Mouse (Mus musculus): ENCODE results near the gene Rab26. TPM values are rescaled to one million over a fixed set of nuclear protein-coding genes. Genes with fewer than 3 reads are reported as not detected.
A peak's percentile ranks its signal among the peaks of the same experiment; 100 is the strongest.

Gene Rab26
- polyA plus RNA-seq, 1 experiment from 2014 or later: 3.0 TPM

DNA sequence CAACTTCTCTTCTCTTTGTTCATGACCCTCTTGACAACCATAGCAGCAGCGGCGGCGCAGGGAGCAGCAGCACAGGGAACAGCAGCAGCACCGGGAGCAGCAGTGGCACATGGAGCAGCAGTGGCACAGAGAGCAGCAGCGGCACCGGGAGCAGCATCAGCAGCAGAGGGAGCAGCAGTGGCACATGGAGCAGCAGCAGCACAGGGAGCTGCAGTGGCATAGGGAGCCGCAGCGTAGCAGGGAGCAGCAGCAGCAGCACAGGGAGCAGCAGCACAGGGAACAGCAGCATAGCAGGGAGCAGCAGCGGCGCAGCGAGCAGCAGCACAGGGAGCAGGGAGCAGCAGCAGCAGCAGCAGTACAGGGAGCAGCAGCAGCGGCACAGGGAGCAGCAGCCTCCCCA lies 10.6 kb upstream of the Rab26 start:
- ATAC-seq (ENCODE audit: insufficient number of reproducible peaks, low FRiP score, low TSS enrichment, low read depth): no peak
- H3K36me3 ChIP-seq: no peaks in the 10 kb centered on the region
- no peak overlapping the region for H3K4me3 ChIP-seq
- H3K4me2 ChIP-seq: no peak overlapping the region
- no peaks in the 10 kb centered on the region for H3K9me3 ChIP-seq
- peaks cover 4% of the 10 kb centered on the region; the same call in 1 of the 2 replicates for H3K27me3 ChIP-seq
- H3K9ac ChIP-seq: no peak overlapping the region
- H3K27ac ChIP-seq: no peak overlapping the region
- WGBS: 20% methylated on average over 12 of the region's 12 CpGs
- H3K4me1 ChIP-seq: peaks cover 16% of the 10 kb centered on the region; the same call in 1 of the 2 replicates

DNA sequence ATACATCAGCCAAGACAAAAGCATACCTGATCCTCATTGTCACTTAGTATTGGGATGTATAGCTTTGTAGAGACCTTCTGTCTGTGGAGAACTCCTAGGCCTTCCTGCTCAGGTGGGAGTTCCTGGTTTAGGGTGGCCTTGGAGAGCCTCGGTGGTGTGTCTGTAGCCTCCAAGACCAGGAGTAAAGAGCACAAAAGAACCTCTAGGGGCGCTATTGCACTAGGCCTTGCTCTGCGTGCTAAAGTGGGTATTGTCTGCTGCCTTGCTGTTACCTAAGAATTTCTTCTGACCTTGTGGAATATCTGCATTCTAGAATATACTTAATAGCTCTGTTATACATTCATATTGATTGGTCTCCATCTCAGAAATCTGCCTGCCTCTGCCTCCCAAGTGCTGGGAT lies 6.4 kb upstream of the Rab26 start:
- 9% methylated on average over 3 of the region's 3 CpGs for WGBS

DNA sequence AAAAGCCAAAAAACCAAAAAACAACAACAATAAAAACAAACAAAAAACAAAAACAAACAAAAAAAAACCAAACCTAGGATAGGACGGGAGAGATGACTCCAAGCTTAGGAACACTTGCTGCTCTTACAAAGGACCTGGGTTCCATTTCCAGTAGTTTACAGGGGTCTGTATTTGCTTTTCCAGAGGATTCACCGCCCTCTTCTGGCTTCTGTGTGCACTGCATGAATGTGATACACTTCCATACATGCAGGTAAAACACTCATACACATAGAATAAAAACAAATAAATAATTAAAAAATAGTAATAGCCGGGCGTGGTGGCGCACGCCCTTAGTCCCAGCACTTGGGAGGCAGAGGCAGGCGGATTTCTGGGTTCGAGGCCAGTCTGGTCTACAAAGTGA lies 4.9 kb upstream of the Rab26 start:
- H3K4me1 ChIP-seq: peaks cover 11% of the 10 kb centered on the region
- H3K27ac ChIP-seq: no peak overlapping the region
- H3K9ac ChIP-seq: no peak overlapping the region
- ATAC-seq (ENCODE audit: insufficient number of reproducible peaks, low FRiP score, low TSS enrichment, low read depth): no peak
- 67% methylated on average over 8 of the region's 8 CpGs for WGBS
- no peaks in the 10 kb centered on the region for H3K9me3 ChIP-seq
- no peak overlapping the region for H3K4me2 ChIP-seq
- no peak overlapping the region for H3K4me3 ChIP-seq
- H3K27me3 ChIP-seq: no peaks in the 10 kb centered on the region
- H3K36me3 ChIP-seq: no peaks in the 10 kb centered on the region

More for the DNA sequence above, 6.4 kb upstream of the Rab26 start:
- H3K4me2 ChIP-seq: no peak overlapping the region
- no peak overlapping the region for H3K27ac ChIP-seq
- peaks cover 4% of the 10 kb centered on the region; the same call in 1 of the 2 replicates for H3K27me3 ChIP-seq
- no peaks in the 10 kb centered on the region for H3K9me3 ChIP-seq
- peaks cover 16% of the 10 kb centered on the region for H3K4me1 ChIP-seq
- H3K9ac ChIP-seq: no peak overlapping the region
- no peak for ATAC-seq (ENCODE audit: insufficient number of reproducible peaks, low FRiP score, low TSS enrichment, low read depth)
- H3K4me3 ChIP-seq: no peak overlapping the region
- no peaks in the 10 kb centered on the region for H3K36me3 ChIP-seq

DNA sequence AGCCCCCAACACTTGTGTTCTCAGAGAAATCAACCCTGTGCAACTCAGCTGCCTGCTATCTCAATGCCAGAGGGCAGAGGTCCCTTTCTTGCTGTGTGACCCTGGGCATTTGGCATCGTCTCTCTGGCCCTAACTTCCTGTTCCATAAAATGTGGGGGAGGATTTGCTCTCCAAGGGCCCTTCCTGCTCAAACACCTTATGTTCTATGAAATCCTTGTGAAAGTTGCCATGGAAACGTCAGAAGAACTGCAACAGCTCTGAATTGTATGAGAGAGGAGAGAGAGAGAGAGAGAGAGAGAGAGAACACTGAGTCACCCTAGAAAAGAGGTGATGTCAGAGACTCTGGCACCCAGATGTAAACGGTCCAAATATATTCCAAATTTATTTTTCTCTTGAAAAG lies 3.5 kb upstream of the Rab26 start:
- 30% methylated on average over 3 of the region's 3 CpGs for WGBS
- Histone ChIP-seq H3K4me1 (peaks cover 24% of the 10 kb centered on the region), H3K9ac (no peak overlapping the region), H3K27me3 (no peaks in the 10 kb centered on the region), H3K36me3 (no peaks in the 10 kb centered on the region), H3K4me3 (no peak overlapping the region), H3K9me3 (no peaks in the 10 kb centered on the region), H3K4me2 (no peak overlapping the region), H3K27ac (peak overlapping the region; percentile 57; the same call in 1 of the 2 replicates)
- ATAC-seq (ENCODE audit: insufficient number of reproducible peaks, low FRiP score, low TSS enrichment, low read depth): no peak

DNA sequence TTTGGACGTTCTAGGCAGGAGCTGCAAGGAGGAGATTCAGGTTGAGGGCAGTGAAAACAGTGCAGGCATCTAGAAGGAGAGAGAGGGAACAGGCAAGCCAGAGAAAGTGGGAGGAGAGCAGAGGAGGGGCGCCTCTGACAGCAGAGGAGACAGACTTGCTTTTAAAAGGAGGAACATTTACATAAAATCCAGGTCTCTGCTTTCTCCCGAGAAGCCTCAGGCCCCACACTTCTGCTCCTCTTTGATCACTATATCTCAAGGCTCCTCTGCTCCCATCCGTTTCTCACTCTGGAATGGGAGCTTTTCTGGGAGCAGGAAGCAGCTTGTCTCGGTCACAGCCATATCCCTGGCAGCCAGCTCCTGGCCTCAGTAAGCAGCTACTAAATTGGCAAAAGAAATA lies 1.3 kb upstream of the Rab26 start:
- 30% methylated on average over 5 of the region's 5 CpGs for WGBS
- H3K27ac ChIP-seq: no peak overlapping the region

DNA sequence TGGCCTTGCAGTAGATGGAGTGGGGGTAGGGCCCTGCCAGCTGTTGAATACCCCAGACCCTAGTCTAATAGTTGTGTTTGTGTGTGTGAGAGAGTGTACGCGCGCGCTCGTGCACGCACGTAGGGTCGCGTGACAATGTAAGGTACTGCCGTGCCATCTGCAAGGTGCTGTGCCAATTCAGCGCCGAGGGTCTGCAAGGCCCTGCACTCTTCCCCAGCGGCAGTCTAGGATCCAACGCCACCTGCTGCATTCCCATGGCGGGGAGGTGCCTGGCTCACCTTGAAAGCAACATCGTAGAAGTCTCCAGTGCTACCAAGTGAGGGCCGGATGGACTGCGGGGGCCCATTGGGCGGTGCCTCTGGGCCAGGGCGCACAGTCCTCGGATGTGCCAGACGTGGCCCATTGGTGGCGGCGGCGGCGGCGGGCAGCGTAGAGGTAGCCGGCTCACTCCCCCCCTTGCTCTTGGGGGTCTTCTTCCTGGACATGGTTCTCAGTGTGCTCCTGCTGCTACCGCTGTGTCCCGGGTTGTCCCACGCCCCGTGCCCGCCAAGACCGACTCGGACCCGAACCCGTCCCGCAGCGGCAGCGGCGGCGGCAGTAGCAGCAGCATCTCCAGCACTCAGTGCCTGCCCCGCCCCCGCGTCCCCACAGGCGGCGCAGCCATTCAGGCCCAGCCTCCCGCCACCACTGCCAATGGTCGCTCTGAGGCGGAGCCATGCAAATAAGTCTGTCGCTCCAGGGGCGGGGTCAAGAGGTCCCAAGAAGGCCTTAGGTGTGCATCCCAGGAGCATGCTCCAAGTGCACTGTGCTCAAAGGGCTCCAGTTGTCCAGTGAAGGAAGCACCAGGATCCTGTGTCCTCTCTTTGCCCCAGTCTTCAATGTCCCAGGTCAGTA lies 664 bp downstream of the Rab26 start:
- Histone ChIP-seq H3K36me3 (peaks cover 10% of the 10 kb centered on the region; the same call in 1 of the 2 replicates), H3K9ac (peak overlapping the region; percentile 36; the same call in 1 of the 2 replicates), H3K4me3 (peak overlapping the region; percentile 38), H3K9me3 (no peaks in the 10 kb centered on the region), H3K4me2 (peak overlapping the region; percentile 76), H3K27me3 (no peaks in the 10 kb centered on the region), H3K27ac (no peak overlapping the region), H3K4me1 (peaks cover 59% of the 10 kb centered on the region)
- ATAC-seq (ENCODE audit: insufficient number of reproducible peaks, low FRiP score, low TSS enrichment, low read depth): 0 out of 2 replicates have a peak, but pooled peaks have one; percentile 20
- 8% methylated on average over 53 of the region's 53 CpGs for WGBS

More for the DNA sequence above, 1.3 kb upstream of the Rab26 start:
- ATAC-seq (ENCODE audit: insufficient number of reproducible peaks, low FRiP score, low TSS enrichment, low read depth): no peak
- H3K4me2 ChIP-seq: no peak overlapping the region
- H3K9me3 ChIP-seq: no peaks in the 10 kb centered on the region
- no peak overlapping the region for H3K4me3 ChIP-seq
- no peaks in the 10 kb centered on the region for H3K27me3 ChIP-seq
- H3K9ac ChIP-seq: no peak overlapping the region; the same call in 1 of the 2 replicates
- H3K36me3 ChIP-seq: peaks cover 2% of the 10 kb centered on the region; the same call in 1 of the 2 replicates
- H3K4me1 ChIP-seq: peaks cover 44% of the 10 kb centered on the region

DNA sequence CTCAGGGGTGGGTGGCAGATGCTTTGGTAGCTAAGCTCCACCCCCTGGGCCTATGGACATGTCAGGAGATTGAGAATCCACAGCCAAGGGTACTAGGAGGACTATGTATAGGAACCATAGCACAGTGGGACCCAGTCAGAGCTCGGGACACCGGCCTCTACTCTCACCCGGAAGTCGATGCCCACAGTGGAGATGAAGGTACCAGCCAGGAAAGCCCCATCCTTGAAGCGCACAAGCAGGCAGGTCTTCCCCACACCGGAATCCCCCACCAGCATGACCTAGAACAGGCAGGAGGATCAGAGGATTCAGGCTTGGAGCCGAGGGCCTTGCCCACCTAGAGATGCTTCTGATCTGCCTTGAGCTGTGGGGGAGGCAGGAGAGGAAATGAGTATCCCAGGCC lies 2.0 kb downstream of the Rab26 start:
- no peaks in the 10 kb centered on the region for H3K27me3 ChIP-seq
- peaks cover 52% of the 10 kb centered on the region for H3K4me1 ChIP-seq
- H3K4me3 ChIP-seq: no peak overlapping the region
- peaks cover 10% of the 10 kb centered on the region; the same call in 1 of the 2 replicates for H3K36me3 ChIP-seq
- no peak overlapping the region for H3K27ac ChIP-seq
- 70% methylated on average over 7 of the region's 7 CpGs for WGBS
- no peak overlapping the region for H3K4me2 ChIP-seq
- ATAC-seq (ENCODE audit: insufficient number of reproducible peaks, low FRiP score, low TSS enrichment, low read depth): no peak
- no peaks in the 10 kb centered on the region for H3K9me3 ChIP-seq
- no peak overlapping the region for H3K9ac ChIP-seq

DNA sequence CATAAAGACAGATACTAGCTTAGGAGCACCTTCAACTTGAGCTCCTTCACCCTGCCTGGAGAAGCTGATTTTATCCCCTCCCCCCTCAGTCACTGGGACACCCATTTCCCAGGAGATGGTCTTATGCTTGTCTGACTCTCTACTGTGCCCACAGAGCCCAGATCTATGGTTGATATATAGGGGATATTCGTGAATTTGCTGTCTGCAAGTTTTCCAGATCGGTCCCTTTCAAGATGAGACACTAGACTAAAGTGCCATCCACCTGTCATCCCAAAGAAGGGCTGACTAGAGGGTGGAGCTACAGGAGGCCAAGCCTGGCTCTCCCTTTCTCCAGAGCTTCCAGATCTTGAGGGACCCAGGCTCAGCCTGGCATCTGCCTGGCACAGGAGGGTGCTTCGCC lies 2.9 kb downstream of the Rab26 start:
- Histone ChIP-seq H3K27me3 (no peaks in the 10 kb centered on the region), H3K4me2 (no peak overlapping the region), H3K9ac (no peak overlapping the region)

DNA sequence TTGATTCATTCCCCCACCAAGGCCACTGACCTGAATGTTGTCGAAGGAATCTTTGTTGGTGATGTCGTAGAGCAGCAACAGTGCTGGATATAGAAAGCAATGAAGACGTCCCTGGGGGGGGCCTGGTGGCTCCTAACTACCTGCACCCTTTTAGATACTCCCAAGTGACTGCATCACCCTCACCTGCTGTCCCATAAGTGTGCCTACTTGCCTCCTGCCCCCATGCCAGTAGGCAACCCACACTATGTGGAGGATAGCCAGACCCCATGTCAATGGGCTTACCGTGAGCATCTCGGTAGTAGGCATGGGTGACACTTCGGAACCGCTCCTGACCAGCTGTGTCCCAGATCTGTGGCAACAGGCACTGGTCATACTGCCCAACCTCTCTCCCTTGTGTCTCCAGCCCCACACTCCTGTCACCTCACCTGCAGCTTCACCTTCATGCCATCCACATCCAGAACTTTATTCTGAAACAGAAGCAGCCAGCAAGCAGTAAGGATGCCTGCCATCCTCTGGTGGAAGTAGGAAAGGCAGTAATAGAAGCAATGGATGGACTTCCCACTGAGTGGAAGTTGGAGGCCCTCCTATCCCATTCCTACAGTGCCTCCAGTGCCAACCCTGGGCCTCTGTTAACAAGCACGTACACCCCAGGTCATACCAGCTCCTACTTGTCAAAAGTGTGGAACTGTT lies 3.5 kb downstream of the Rab26 start:
- peaks cover 10% of the 10 kb centered on the region; the same call in 1 of the 2 replicates for H3K36me3 ChIP-seq
- H3K27me3 ChIP-seq: no peaks in the 10 kb centered on the region
- H3K4me3 ChIP-seq: peak overlapping the region; percentile 94
- no peak overlapping the region; the same call in 1 of the 2 replicates for H3K9ac ChIP-seq
- H3K27ac ChIP-seq: peak overlapping the region; percentile 81; the same call in 1 of the 2 replicates
- no peak for ATAC-seq (ENCODE audit: insufficient number of reproducible peaks, low FRiP score, low TSS enrichment, low read depth)
- peak overlapping the region; percentile 64 for H3K4me2 ChIP-seq
- no peaks in the 10 kb centered on the region for H3K9me3 ChIP-seq
- peaks cover 59% of the 10 kb centered on the region for H3K4me1 ChIP-seq
- WGBS: 30% methylated on average over 8 of the region's 8 CpGs

More for the DNA sequence above, 2.9 kb downstream of the Rab26 start:
- Histone ChIP-seq H3K36me3 (peaks cover 10% of the 10 kb centered on the region; the same call in 1 of the 2 replicates), H3K27ac (0 out of 2 replicates have a peak overlapping the region, but pooled peaks have one; percentile 13), H3K9me3 (no peaks in the 10 kb centered on the region), H3K4me3 (no peak overlapping the region), H3K4me1 (peaks cover 57% of the 10 kb centered on the region)
- no peak for ATAC-seq (ENCODE audit: insufficient number of reproducible peaks, low FRiP score, low TSS enrichment, low read depth)
- 60% methylated on average over 3 of the region's 3 CpGs for WGBS

DNA sequence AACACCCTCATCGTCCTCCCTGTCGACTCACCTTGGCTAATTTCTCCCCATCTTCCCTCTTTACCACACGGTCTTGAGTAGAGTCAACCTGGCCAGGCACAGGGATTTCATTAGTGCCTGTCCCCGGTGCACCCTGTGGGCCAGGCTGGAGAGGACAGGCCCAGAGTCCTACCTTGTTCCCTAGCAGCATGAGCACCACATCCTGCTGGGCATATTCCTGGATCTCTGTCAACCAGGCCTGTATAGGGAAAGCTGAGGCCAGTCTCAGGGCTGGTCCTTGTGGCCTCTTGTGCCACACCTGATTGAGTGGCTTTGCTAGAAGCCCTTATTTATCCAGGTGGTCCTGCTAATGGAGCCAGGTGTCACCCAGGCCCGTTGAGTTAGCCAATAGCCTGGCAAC lies 4.1 kb downstream of the Rab26 start:
- H3K4me2 ChIP-seq: peak overlapping the region; percentile 64
- H3K4me3 ChIP-seq: peak overlapping the region; percentile 94
- ATAC-seq (ENCODE audit: insufficient number of reproducible peaks, low FRiP score, low TSS enrichment, low read depth): no peak
- peak overlapping the region; percentile 81 for H3K27ac ChIP-seq
- H3K9ac ChIP-seq: peak overlapping the region; percentile 55
- H3K27me3 ChIP-seq: no peaks in the 10 kb centered on the region
- no peaks in the 10 kb centered on the region for H3K9me3 ChIP-seq
- WGBS: 24% methylated on average over 5 of the region's 5 CpGs
- peaks cover 10% of the 10 kb centered on the region; the same call in 1 of the 2 replicates for H3K36me3 ChIP-seq
- H3K4me1 ChIP-seq: peaks cover 65% of the 10 kb centered on the region

DNA sequence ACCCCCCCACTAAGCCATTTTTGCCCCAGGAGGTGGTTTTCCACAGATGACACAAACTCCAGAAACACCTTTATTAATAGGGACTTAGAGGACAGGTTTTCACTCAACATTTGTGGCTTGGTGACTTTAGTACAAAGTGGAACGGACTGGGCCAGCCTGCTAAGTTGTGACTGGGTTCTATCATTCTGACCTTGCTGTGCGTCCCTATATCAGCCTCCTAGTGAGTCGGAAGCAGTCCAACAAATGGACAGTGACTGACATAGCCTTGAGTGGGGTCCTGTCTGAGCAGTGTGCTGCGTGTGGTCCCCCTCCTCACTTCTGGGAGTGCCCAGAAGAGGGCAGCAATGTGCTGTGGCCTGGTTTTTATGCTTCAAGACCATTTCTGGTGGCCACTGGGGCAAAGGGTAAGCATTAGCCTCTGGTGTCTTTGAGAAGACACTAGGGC lies 5.0 kb downstream of the Rab26 start:
- H3K4me1 ChIP-seq: peaks cover 65% of the 10 kb centered on the region
- peak overlapping the region; percentile 81 for H3K27ac ChIP-seq
- peak overlapping the region; percentile 55 for H3K9ac ChIP-seq
- no peak for ATAC-seq (ENCODE audit: insufficient number of reproducible peaks, low FRiP score, low TSS enrichment, low read depth)
- no peaks in the 10 kb centered on the region for H3K27me3 ChIP-seq
- WGBS: 2% methylated on average over 4 of the region's 4 CpGs
- peak overlapping the region; percentile 94 for H3K4me3 ChIP-seq
- peak overlapping the region; percentile 64 for H3K4me2 ChIP-seq
- no peaks in the 10 kb centered on the region for H3K9me3 ChIP-seq
- H3K36me3 ChIP-seq: peaks cover 10% of the 10 kb centered on the region; the same call in 1 of the 2 replicates

Measured in limb, embryonic 15.5 days (tissue).